Mouse (Mus musculus) hindlimb bud, embryonic 11.5 days (tissue): ENCODE measurements around the gene Vmn1r21.
"Not testable (repeated sequence)": the region's sequence is repeated elsewhere in the genome, so short reads cannot be mapped to it uniquely, and the experiment has no call there.

ENCODE experiments used
- DNase-seq: peaks from one replicate; pipeline ENCODE4 v3.0.0-alpha.2; 2012; ENCODE audit warnings: low read depth, low spot score; ENCODE audit errors: extremely low spot score

Gene Vmn1r21

DNA sequence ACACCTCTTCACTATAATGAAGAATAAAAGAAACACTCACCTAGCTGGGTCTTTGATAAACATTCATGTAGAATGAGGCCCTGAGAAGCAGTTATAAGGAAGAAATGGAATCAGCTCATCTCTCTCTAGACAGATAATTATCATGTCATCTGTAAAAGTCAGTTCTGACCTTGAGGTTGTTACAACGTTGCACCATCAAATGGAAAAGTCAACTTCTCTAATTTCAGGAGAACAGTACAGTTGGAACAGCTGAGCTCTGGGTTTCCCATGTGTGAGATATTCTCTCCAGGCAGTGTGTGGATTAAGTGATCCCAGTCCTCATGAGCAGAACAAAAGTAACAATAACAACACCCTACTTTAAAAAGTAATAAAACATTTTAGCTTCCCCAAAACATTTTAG is at the start of gene Vmn1r21:
TSS of gene Vmn1r21 (minus strand) at position 58 of the 400 bp plus-strand sequence.
- no peak for DNase-seq

DNA sequence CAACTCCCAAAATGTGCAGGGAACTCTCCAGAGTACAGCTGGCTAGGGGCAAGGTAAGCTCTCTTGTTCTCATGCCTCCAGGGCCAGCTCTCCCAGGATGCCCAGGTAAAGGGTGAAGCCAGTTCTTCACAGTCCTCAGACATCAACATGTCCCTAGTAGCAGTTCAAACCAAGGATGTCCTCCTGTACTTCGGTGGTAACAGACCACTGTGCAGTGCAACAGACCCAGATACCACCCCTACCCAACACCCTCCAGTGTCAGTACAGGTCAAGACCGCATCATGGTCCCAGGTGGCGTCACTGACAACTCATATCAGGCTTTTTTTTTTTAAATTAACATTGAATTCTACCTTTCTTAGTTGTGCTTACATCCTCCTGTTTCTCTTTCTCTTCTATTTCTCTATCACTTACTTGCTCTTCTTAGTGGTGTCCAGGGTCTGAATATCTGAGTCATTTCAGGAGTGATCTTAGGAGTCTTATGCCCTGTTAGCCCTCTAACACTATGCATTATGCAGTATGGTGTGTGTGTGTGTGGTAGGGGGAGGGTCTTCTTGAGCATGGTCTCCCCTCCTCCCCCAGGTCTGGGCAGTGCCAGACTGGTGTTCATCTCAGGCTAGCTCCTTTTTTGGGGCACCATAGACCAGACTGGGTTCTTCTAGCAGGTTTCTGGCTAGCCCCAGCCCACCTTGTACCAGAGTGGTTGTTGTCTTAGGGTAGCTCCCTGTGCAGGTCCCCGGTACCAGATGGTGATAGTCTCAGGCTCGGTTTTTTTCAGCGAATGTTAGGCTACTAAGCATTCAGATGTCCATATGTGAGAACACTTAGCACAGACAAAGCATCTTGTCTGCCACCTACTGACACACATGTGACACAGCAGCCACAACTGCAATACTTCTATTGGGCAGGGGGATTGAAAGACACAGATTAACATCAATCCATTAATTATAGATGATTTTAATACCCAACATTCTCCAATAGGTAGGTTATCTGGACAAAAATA is 9.2 kb upstream of the Vmn1r21 start:
- DNase-seq: peak; percentile 8

DNA sequence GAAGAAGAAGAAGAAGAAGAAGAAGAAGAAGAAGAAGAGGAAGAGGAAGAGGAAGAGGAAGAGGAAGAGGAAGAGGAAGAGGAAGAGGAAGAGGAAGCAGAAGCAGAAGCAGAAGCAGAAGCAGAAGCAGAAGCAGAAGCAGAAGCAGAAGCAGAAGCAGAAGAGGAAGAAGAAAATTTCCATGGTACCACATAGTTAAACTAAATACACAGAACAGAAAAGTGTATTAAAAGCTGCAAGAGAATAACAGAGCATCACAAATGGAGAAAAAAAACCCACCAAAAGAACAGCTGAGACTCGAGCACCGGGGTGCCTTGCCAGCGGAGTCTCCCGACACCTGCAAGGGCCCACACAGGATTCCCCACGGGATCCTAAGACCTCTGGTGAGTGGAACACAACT is 1.0 kb upstream of the Vmn1r21 start:
- not testable (repeated sequence) for DNase-seq

DNA sequence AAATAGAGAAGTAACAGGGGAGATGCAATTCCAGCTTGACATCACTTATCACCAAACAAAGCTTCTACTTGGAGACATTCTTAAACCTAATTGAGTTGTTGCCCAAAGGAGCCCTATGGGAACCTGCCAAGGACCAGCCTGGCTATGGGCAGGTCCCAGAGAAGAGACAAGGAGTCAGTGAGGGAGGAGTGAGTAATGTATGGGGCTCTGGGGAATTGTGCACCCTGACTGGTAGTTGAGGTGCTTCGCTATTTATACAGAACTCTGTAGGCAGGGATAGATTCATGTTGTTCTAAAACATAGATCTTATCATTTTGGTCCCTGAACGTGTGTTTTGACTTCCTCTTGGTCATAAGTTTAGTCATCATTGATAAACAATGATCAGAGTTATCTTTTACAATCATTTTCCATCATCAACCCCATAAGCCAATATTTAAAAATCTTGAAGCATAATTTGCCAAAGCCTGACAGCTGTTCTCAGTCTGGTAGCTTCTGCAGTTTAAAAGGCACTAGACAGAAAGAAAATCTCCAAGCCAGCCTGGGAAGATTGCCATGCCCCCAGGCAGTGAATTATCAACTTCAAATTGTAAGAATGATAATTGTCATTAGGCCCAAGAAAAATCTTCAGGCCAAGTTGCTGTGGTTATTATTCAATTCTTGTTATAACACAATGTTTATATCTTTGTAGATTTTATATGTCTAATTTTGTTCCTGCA is 10.3 kb downstream of the Vmn1r21 start:
- DNase-seq: no peak

DNA sequence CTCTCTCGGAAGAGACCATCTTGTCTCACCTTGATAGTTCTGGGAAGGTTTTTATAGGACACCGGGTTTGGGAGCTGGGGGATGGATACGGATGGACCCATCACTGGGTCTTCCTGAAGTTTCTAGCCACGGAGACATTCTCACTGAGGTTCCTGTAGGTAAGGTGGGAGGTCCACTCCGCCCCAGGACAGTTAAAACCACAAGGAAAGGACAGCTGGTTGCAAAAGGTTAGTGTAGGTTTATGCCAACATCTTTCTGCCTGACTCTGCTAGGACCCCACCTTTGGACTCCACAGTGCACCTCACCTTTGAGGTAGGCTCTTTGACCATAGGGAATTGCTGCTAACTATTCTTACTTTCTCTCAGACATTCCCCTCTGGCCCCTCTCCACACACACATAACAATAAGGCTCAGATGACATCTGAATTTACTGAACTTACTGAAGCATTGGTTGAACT is 24.9 kb downstream of the Vmn1r21 start:
- DNase-seq: no peak

DNA sequence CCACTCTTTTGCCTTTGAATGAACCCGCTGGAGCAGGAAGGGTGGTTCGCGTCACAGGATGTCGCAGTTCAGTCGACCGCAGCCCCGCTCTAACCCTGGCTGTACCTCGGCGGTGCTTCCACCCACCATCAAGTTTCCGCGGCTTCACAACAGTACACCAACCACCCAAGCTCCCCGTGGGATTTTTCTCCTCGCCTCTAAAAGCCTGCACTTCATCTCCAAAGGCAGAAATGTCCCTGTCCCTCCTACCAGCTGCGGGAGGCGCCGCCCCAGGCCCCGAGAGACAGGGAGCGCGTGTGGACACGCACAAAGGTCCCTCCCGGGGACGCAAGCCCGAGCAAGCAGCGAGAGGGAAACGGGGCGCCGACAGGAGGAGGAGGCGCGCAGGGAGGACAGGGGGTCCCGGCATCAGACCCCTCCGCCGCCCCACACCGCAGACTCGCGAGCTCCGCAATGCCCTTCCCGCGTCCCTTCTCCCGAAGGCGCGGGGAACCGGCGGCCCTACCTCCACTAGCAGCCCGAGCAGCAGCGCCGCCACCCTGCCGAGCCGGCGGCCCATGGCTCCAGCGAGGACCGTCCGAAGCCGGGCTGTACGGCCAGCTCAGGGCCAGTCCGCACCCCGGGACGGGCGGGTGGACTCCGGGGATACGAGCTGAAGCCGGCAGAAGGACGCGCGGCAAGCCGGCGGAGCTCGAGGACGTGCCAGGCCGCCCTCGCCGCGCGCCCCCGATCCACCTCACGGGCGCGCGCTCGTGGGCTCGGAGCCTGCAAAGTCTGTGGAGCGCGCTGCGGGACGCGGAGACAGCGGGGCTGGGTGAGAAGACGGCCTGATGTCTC is 25.5 kb downstream of the Vmn1r21 start, which contains the start of gene Vopp1:
TSS of gene Vopp1 (minus strand) at position 738 of the 837 bp plus-strand sequence.
- DNase-seq: no peak

DNA sequence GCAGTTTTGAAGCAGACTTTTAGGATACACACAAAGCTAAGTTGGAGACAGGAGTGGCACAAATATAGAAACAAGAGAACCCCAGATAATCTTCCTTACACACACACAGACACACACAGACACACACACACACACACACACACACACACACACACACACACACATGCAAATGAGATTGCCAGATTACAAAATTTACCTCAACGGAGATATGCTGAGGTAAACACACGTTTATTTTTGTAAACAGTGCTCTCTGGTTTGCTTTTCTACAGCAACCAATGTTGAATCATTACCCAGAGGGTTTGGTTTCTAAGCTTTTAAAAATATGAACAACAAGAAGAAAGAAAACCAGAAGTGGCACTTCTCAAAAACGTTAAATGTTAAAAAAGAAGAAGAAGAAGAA is 26.7 kb downstream of the Vmn1r21 start:
- DNase-seq: no peak

DNA sequence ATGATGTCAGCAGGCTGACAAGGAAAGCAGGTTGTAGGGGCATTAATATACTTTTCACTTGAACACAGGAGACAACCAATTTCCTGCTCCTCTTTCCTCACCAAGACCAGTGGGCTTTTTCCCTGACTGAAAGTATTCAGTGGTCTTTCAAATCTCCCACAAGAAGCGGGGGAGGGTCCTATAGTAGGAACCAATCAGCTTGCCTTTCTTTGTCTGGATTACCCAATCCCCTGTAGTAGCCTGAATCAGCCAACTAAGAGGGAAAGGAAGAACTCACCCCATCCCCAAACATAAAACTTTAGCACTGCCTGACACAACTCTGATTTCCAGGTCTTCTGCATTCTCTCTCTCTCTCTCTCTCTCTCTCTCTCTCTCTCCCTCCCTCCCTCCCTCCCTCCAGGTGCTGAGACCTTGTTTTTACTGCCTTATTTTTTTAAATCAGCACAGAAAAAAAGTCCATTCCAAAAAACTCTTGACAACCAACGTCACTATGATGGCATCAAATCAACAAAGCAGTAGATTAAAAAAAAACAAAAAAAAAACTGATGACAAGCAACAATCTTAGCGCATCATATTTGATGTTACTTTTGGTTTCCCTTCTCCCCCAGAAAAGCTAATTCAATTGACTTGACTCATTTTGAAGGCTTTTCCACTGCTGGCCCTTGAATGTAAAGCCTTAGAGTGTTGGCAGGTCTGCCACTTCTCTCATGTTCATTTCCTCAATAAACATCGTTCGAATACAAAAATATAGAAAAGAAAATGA is 27.3 kb downstream of the Vmn1r21 start:
- no peak for DNase-seq

DNA sequence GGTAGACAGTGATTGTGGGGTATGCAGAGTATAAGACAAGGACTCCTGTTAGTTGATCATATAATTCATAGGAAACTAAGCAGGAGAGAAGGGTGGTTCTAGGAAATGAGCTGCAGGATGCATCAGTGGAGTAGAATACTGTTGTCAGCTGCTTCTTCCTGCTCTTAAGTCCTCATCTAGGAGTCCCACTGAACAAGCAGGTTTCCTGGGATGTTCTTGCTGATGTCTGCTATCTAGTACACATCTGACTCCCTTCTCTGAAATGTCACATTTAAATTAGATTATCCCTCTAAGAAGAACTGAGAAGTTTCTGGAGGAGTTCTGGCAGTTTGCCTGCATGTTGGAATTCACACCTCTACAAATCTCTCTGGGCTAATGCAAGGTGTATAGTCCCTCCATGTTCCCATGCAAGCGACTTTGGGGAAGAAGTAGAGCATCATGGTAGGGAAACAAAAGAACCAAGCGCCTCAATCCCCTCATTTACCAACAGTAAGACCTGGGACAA is 35.7 kb downstream of the Vmn1r21 start:
- no peak for DNase-seq

DNA sequence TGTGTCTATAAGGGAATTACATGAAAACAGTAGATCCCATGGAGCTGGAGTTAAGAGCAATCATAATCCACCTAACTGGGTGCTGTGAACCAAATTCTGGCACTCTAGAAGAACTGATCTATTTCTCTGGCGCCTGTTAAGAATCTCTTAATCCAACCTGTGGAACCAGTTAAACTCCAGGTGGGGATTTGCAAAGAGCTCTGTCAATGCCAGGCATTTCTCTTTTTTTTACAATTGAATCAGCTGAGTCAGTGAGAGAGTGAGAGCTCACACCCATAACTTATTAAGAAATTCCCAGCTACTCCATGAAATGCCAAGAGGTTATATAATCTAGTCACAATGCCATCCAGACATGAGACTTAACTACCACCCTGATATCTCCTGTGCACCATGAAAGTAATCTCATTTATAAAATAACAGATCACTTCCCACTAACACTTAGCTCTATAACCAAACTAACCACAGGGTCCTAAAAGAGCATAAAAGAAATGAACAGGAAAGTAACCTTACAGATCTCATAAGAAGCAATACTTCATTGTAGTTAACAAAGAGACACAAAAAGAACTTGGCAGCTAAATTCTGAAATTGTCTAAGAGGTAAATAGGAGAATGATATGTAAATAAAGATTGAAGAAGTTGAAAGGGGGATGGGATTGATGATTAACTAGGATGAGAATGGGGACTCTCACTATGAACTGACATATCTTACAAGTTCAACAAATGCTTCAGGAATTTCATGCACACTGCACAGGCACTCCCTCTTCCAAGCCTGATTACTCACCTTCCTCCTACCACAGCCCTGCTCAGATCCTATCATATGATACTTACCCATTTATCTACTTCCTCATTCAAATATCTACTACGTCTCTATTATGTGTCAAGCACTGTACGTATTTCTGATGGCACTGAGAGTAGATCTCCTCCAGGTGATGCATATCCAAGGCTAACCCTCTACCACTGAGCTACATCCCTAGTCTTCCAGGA is 38.1 kb downstream of the Vmn1r21 start:
- no peak for DNase-seq

DNA sequence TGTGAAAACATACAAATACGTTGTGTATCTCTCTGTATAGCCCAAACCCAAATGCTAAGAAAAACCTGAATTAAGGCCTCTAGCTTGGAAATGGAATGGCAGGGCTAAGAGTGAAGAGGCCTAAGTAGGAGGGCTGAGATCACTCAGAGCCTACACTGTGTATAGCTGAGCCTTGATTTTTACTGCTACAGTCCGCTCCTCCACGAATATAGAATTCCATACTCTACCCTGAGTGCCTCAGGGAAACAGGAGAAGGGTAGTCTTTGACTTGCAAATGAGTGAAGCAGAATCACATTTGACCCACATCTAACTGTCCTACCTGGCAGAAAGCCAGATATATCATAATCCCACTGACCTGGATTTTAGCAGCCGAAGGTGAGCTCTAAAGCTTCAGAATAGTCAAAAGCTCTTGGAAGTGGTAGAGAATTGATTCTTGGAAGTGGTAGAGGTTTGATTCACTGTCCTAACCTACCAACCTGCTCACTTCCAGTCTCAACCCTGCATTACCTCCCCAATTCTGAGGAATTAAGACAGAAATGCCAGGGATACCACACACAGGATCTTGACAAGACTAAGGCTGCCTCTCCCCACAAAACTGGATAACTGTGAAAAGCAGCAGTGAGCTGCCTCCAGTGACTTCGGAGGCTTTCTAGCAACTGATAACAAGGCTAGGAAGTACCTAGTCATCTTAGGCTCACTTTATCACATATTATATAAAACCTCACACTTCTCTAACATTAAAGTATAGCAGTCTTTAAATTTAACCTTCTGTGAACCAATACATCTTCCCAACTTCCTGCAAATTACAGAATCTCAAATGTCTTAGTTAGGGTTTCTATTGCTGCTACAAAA is 44.7 kb downstream of the Vmn1r21 start:
- no peak for DNase-seq

DNA sequence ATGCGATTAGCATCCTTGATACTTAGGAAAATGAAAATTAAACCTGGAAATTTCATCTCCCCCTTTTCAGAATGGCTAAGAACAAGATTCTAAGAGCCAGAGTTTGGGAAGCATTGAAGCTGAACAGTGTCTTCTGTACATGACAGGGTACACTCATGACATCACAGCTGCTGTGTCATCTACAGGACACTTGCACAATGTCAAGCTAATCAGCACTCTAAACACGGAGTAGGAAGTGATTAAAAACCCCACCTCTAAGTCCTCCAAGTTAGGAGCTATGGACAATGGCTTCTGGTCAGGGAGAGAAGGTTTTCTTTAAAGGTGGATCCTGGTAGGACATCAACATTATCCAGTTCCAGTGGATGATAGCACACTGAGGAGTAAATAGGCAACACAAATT is 47.0 kb downstream of the Vmn1r21 start:
- no peak for DNase-seq

DNA sequence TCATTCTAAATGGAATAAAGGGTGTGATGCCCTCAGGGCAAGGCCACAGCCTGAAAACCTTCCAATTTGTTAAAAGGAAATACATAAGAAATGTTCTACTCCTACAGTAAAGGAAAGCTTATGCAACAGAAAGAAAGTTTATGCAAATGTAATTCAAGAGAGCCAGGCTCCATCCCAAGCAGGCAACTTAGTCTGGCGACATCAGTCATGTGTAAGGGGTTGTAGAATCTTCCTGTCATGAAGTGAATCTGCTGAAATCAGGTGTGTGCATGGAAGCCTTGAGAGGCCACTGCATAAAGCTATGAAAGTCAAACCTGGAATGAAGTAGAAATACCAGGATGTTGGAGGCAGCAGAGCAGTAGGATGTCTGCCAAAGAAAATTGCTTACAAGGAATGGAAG is 51.2 kb downstream of the Vmn1r21 start:
- no peak for DNase-seq

DNA sequence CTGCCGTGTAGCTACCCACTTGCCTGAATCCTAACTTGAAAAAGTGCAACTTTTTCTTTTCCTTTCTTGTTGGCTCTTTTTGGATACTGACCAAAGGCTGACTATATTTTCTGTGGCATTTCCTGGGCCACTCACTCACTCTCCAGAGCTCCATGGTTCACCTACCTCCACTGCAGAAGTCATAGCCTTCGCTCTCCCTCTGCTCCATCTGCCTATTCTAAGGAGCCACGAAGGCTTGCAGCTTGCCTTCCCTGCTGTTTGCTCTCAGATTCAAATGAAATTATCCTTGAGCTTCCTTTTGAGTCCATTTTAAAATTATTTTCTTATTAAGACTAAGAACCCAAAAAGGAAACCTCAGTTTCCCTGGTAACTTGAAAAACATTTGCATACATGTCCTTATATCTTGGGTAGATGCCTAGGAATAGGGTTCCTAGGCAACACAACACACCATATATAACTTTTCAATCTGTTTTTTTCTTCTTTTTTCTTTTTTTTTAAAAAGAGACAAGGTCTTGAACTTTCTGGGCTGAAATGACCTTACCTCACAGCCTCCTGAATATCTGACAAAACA is 53.2 kb downstream of the Vmn1r21 start:
- DNase-seq: no peak

DNA sequence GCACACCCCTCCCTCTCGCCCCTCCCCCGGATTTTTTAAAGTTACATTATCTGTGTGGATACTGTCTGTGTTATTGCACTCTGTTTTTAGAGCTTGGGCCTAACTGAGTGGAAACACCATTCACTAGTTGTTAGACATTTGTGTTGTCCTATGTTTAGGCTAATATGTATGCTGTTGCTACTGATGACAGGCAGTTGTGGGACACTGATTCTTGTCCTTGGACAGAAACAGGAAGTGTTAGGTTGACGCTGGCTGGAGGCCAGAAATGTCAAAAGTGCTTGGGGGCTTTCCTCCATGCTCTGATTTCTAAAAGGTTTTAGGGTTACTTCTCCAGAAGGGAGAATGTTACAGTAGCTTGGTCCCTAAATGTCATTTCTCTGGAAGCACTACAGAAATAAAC is 54.3 kb downstream of the Vmn1r21 start:
- DNase-seq: no peak
